Mouse (Mus musculus): ENCODE results near the gene Olfr324.

DNA sequence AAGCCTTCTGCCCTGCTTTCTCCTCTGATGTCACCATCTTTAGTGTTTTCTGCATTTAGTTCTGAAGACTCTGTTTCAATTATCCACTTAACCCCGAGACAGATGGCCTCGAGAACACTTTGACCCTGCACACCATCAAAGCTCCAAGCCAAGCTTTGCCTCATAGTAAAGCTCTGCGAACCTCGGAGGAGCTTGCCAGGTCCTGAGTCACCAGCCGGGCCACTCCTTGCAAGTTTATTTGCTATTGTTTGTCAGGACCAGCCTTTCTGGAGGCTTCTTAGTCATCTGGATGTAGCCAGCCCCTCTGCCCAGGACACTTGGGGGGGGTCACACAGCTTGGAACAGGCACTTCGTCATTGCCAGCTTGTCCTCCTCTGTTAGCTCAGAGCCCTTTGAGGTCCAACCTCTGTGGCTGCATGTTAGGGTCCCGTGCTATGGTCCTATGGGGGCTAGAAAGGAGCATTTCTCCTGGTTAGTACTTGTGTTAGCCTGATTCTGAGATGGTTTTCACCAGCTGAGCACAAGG lies 43.3 kb downstream of the Olfr324 start:
- TF ChIP-seq ZNF384 (IDR thresholded peaks at IDR 0.05; ENCODE audit: low read depth, low read length) (no peak), CHD2 (IDR thresholded peaks at IDR 0.05; ENCODE audit: low read depth, low read length) (no peak), ZC3H11A (IDR thresholded peaks at IDR 0.05; ENCODE audit: borderline replicate concordance, low read depth, low read length) (no peak), MAFK (IDR thresholded peaks at IDR 0.05; ENCODE audit: insufficient read depth, low read depth, low read length) (no peak), HCFC1 (IDR thresholded peaks at IDR 0.05; ENCODE audit: borderline replicate concordance, insufficient read depth, low read length) (no peak)
